Mouse (Mus musculus) urinary bladder, postnatal 0 days (tissue): Measurements from ENCODE around the gene Klrk1. TPM values are rescaled to one million over a fixed set of nuclear protein-coding genes. Genes with fewer than 3 reads are reported as not detected.

Source experiments
- polyA plus RNA-seq: library from polyadenylated mRNA; unstranded; fragments of >200 nt; fragmentation: Nextera tagmentation; extraction: Ambion mirVana; gene quantifications from 2 replicates; pipeline ENCODE4 v1.2.1, GENCODE M21; 2015

Gene Klrk1
- polyA plus RNA-seq, result not detected in 2 replicates

GRCm38 (mm10) chr6:129623735-129624134 lies at the start of gene Klrk1:
Klrk1 (minus strand) TSS chr6:129623864.

GRCm38 (mm10) chr6:129660589-129660988 lies 36.9 kb upstream of the Klrk1 start, which contains the start of gene Klrc2:
Klrc2 (minus strand) TSS chr6:129660689.

GRCm38 (mm10) chr6:129643237-129643636 lies 19.6 kb upstream of the Klrk1 start, which contains the start of gene Klrc3:
Klrc3 (minus strand) TSS chr6:129643337.

GRCm38 (mm10) chr6:129591508-129591907 lies 32.2 kb downstream of the Klrk1 start, which contains the start of gene Klrd1:
Klrd1 (plus strand) TSS chr6:129591782.

GRCm38 (mm10) chr6:129577605-129578004 lies 46.1 kb downstream of the Klrk1 start, which contains the start of gene Klre1:
Klre1 (plus strand) TSS chr6:129577905.

Other genes starting within 250 kb of the Klrk1 start
- gene Clec12b, start 238.0 kb downstream of the Klrk1 start, polyA plus RNA-seq, result not detected in 2 replicates
- 0.28 and 1.9 TPM in 2 replicates for gene Clec1b, start 226.6 kb downstream of the Klrk1 start, polyA plus RNA-seq
- not detected in 2 replicates for gene Clec9a, start 215.0 kb downstream of the Klrk1 start, polyA plus RNA-seq
- gene Clec1a, start 171.9 kb downstream of the Klrk1 start, polyA plus RNA-seq, result 1.1 and 1.3 TPM in 2 replicates
- 1.4 and 16.2 TPM in 2 replicates for gene Olr1, start 116.7 kb downstream of the Klrk1 start, polyA plus RNA-seq
- gene Tmem52b, start 111.3 kb downstream of the Klrk1 start, polyA plus RNA-seq, result not detected in 2 replicates
- 41.1 and 44.2 TPM in 2 replicates for gene Gabarapl1, start 90.7 kb downstream of the Klrk1 start, polyA plus RNA-seq
- gene Klre1, start 46.0 kb downstream of the Klrk1 start, polyA plus RNA-seq, result not detected in 2 replicates
- not detected in 2 replicates for gene Klrd1, start 32.1 kb downstream of the Klrk1 start, polyA plus RNA-seq
- gene Klrc3, start 19.5 kb upstream of the Klrk1 start, polyA plus RNA-seq, result not detected in 2 replicates
- not detected in 2 replicates for gene Klrc2, start 36.8 kb upstream of the Klrk1 start, polyA plus RNA-seq
- gene Klrc1, start 55.1 kb upstream of the Klrk1 start, polyA plus RNA-seq, result not detected in 2 replicates
- gene Klri1, start 93.3 kb upstream of the Klrk1 start, polyA plus RNA-seq, result not detected in 2 replicates
- not detected in 2 replicates for gene Klri2, start 116.6 kb upstream of the Klrk1 start, polyA plus RNA-seq
- gene Gm156, start 160.4 kb upstream of the Klrk1 start, polyA plus RNA-seq, result not detected in 2 replicates
- not detected in 2 replicates for gene Gm17631, start 238.8 kb upstream of the Klrk1 start, polyA plus RNA-seq